Mouse (Mus musculus) Patski (cell line): Measurements from ENCODE around the gene Kat14. TPM values are rescaled to one million over a fixed set of nuclear protein-coding genes. Genes with fewer than 3 reads are reported as not detected.

ENCODE experiments used
- ATAC-seq: fragments of 100-300 bp; one replicate; pipeline ENCODE4 v1.8.0; 2021
- CTCF ChIA-PET: fragments of 350-600 bp; sonication (Branson Sonifier 250); formaldehyde crosslinking; loops from one replicate; lab custom pipeline; 2022; ENCODE audit warnings: inconsistent platforms; lab: Charles Lee
- POLR2A ChIA-PET: fragments of 350-600 bp; sonication (Branson Sonifier 250); formaldehyde crosslinking; loops from one replicate; lab custom pipeline; 2022; ENCODE audit warnings: antibody characterized with exemption, inconsistent platforms; lab: Charles Lee
- DNase-seq: peaks from one replicate; pipeline ENCODE4 v3.0.0-alpha.2; 2011; ENCODE audit warnings: low read depth, low spot score
- H3K27me3 ChIP-seq: fragments of 371-371 bp; one replicate; pipeline ENCODE4 v1.5.1; 2021
- CTCF ChIP-seq: fragments of 100-300 bp; IDR thresholded peaks from one replicate; pipeline ENCODE4 v1.5.1; 2021
- in situ Hi-C: fragments of 300-500 bp; cut with MboI; formaldehyde crosslinking; loops from 3 replicates; pipeline ENCODE4 v1.11.1; 2018; ENCODE audit warnings: low pct_unique_long_range_greater_than_20kb, mixed read lengths
- polyA plus RNA-seq: library from polyadenylated mRNA; unstranded; gene quantifications from one replicate; pipeline ENCODE4 v1.2.3, GENCODE M21; 2021

Kat14 gene
- polyA plus RNA-seq, 1 experiment from 2014 or later = 35.8 TPM

DNA sequence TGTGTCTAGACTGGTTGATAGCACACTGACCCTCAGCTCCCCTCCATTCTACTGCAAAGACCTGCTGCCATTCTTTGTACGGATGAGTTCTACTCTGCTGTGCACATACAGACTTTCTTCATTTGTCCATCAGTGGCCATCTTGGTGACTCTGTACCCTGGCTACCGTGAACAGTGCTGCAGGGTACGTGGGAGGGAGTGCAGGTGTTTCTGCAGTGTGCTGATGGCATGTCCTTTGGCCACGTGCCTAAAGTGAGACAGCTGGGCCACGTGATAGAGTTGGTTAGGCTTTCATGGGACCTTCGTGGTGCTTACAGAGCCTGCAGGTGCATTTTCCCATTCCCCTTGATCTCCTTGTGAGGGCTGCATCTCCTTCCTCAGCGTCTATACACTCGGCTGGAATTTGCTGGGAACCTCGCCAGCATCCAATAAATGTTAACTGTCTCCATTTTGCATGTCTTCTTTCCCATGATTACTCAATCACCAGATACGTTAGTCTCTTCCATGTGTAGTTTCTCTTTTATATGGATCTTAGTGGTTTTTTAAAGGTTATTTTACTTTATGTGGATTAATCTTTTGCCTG, 53.4 kb downstream of the Kat14 start:
- ATAC-seq (no peak), DNase-seq (no peak)
- TF ChIP-seq CTCF = no peak
- CTCF ChIA-PET = no interaction called here
- no peaks in the 10 kb centered on the region for H3K27me3 ChIP-seq
- in situ Hi-C loops = no loop called here
- POLR2A ChIA-PET = no interaction called here

GRCm38 (mm10) chr2:144425761-144426160, 57.0 kb downstream of the Kat14 start:
- in situ Hi-C loops = no loop called here
- CTCF ChIA-PET = interaction anchor here (0.9 to 1.3 kb wide), 2 partner anchors 11 to 15 kb away, joined by 3 read pairs; no protein-coding TSS in a partner anchor
- POLR2A ChIA-PET = interaction anchor here (0.6 to 0.7 kb wide), 2 partner anchors 15 to 262 kb away, joined by 3 read pairs; no protein-coding TSS in a partner anchor

DNA sequence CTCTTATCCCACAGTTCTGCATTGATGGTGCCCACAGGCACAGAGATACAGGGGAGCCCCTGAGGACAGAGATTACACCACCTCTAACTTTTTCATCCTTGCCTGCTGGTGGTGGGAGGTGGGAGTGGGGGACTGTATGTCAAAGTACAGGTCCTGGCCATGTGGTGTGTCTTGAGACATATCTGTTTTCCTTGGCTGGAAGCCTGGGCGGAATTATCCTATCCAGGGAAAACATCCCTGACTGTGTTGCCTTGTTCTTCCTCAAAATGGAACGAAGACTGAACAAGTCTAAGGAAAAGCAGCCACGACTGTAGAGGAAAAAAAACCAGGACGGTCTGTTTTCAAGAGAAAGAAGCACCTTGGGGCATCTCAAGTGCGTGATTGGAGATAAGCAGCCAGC, 59.1 kb downstream of the Kat14 start:
- ChIA-PET POLR2A (no interaction called here), CTCF (no interaction called here)
- in situ Hi-C loops = no loop called here
- no peak for TF ChIP-seq CTCF
- peak; percentile 33 for DNase-seq
- H3K27me3 ChIP-seq = no peaks in the 10 kb centered on the region
- no peak for ATAC-seq

More at GRCm38 (mm10) chr2:144425761-144426160, 57.0 kb downstream of the Kat14 start:
- no peak for TF ChIP-seq CTCF
- ATAC-seq (no peak), DNase-seq (no peak)
- H3K27me3 ChIP-seq = no peaks in the 10 kb centered on the region

DNA sequence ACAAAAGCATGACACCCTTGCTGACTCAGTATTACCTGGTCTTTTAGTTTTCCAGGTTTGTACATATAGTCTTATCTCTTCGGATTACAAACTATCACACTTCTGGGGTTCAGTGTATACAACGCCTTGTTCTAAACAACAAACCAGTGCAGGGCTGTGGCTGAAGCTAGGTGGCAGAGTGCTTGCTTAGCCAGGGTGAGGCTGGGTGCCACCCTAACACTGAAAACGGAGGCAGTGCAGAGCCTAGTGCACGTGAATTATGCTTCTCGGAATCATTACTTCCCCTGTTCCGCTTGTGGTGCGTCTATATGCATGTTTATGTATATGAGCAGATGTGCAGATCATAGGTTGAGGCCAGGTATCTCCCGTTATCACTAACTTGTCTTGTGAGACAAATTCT, 59.9 kb downstream of the Kat14 start:
- no peaks in the 10 kb centered on the region for H3K27me3 ChIP-seq
- ATAC-seq = no peak
- POLR2A ChIA-PET = no interaction called here

GRCm38 (mm10) chr2:144429171-144429570, 60.4 kb downstream of the Kat14 start:
- ATAC-seq (no peak), DNase-seq (no peak)
- ChIA-PET POLR2A (no interaction called here), CTCF (no interaction called here)
- no peak for TF ChIP-seq CTCF
- in situ Hi-C loops = no loop called here
- no peaks in the 10 kb centered on the region for H3K27me3 ChIP-seq

More for the DNA sequence above, 59.9 kb downstream of the Kat14 start:
- in situ Hi-C loops = no loop called here
- CTCF ChIA-PET = no interaction called here
- no peak for DNase-seq
- no peak for TF ChIP-seq CTCF

GRCm38 (mm10) chr2:144431286-144431825, 62.6 kb downstream of the Kat14 start:
- DNase-seq (no peak), ATAC-seq (no peak)
- in situ Hi-C loops = no loop called here
- ChIA-PET POLR2A (no interaction called here), CTCF (no interaction called here)
- H3K27me3 ChIP-seq = no peaks in the 10 kb centered on the region
- no peak for TF ChIP-seq CTCF

DNA sequence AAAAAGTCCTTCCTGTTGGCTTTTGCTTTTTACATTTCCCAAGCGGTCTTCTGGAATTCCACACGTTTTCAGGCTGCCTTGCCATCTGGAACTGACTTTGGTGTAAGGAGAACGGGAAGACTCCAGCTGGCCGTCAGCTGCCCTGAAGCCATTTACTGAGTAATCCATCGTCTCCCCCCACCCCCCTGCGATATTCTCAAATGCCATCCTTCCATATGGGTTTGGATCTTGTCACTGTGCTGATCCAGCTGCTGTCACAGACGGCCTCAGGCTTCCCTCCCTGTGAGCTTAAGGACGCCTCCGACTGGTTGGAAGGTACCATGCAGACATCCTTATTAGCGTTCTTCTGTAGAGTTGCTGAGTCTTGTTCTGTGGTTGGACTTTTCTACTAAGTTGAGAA, 66.9 kb downstream of the Kat14 start:
- no peak for TF ChIP-seq CTCF
- H3K27me3 ChIP-seq = no peaks in the 10 kb centered on the region
- in situ Hi-C loops = no loop called here
- ChIA-PET CTCF (interaction anchor here (1.7 kb wide), 1 partner anchor 17 kb away, joined by 3 read pairs; no protein-coding TSS in a partner anchor), POLR2A (no interaction called here)
- no peak for ATAC-seq
- DNase-seq = no peak

DNA sequence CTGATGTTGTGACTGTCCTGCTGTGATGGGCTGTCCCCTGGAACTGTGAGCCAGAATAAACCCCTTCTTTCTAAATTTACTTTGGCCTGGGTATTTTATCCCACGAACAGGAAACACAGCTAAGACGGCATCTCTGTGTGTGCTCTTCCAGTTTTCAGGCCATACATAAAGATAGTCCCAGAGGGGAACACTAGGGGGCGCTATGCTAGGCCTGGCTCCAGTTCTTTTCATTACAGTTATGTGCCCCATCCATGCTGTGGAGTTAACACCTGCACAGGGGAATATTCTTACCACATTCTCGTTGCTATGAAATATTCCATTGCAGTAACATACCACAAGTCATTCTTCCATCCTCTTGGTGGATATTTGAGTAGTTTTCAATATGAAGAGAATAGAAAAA, 69.6 kb downstream of the Kat14 start:
- ChIA-PET CTCF (no interaction called here), POLR2A (interaction anchor here (0.7 kb wide), 1 partner anchor 499 kb away, joined by 3 read pairs; no protein-coding TSS in a partner anchor)
- peak; percentile 59 for TF ChIP-seq CTCF
- in situ Hi-C loops = no loop called here
- DNase-seq = no peak
- H3K27me3 ChIP-seq = no peaks in the 10 kb centered on the region
- no peak for ATAC-seq

DNA sequence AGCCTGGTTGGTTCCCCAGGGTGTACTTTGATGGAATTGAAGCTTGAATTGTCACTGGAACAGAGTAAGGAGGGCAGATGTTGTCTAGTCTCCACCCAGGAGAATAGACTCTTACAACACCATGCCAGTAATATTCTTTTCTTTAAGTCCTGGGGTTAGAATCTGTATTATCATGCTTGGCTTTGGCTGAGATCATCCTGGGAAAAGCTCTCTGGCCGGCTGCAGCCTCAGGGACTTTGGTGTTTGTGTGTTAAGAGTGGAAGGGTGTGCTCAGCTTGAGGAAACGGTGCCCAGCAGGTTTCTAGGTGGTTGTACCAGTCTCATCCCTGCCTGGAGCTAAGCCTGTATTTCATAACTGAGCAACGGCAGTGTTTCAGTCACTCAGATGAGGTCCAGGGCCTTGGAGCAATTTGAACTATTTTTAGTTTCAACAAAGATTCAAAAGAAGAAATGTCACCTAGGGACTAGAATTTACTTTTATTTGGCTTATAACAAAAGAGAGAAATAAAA, 70.5 kb downstream of the Kat14 start:
- ChIA-PET POLR2A (interaction anchor here (0.6 kb wide), 1 partner anchor 220 kb away, joined by 4 read pairs; no protein-coding TSS in a partner anchor), CTCF (no interaction called here)
- in situ Hi-C loops = no loop called here
- no peak for ATAC-seq
- no peak for TF ChIP-seq CTCF
- H3K27me3 ChIP-seq = no peaks in the 10 kb centered on the region
- DNase-seq = no peak

- ChIA-PET POLR2A (no interaction called here), CTCF (interaction anchor here (1.3 kb wide), 1 partner anchor 9 kb away, joined by 3 read pairs; no protein-coding TSS in a partner anchor)
- no peaks in the 10 kb centered on the region for H3K27me3 ChIP-seq
- peak; percentile 48 for DNase-seq
- no peak for TF ChIP-seq CTCF
- in situ Hi-C loops = no loop called here
- peak; percentile 82 for ATAC-seq
Observed at GRCm38 (mm10) chr2:144441386-144441915, 72.7 kb downstream of the Kat14 start.
